Mouse (Mus musculus): Measurements from ENCODE around the gene Gm13277. TPM values are rescaled to one million over a fixed set of nuclear protein-coding genes. Genes with fewer than 3 reads are reported as not detected.
A peak's percentile ranks its signal among the peaks of the same experiment; 100 is the strongest.
"Not testable (repeated sequence)": the region's sequence is repeated elsewhere in the genome, so short reads cannot be mapped to it uniquely, and the experiment has no call there.

Gm13277 gene
- polyA plus RNA-seq, 1 experiment from 2014 or later = not detected

GRCm38 (mm10) chr4:88757628-88758031, 30.8 kb upstream of the Gm13277 start:
- Histone ChIP-seq H3K27ac (ENCODE audit: low read depth, low read length) (peak overlapping the region; percentile 90), H3K4me2 (peak overlapping the region; percentile 75), H3K9ac (ENCODE audit: low read depth, low read length) (peak overlapping the region; percentile 71), H3K4me3 (ENCODE audit: low read depth, low read length) (peak overlapping the region; percentile 58)
- ATAC-seq (replicated peaks; ENCODE audit: low FRiP score) (peak; percentile 100), DNase-seq (ENCODE audit: low spot score) (peak; percentile 79)
- not testable (repeated sequence) for H3K27me3 ChIP-seq (replicated peaks; ENCODE audit: control insufficient read depth, insufficient read depth, low read length); H3K36me3 ChIP-seq (ENCODE audit: control insufficient read depth, insufficient read depth, low read length); H3K4me1 ChIP-seq (replicated peaks; ENCODE audit: control insufficient read depth, insufficient read depth, low read length); H3K9me3 ChIP-seq (ENCODE audit: control insufficient read depth, low read length)
- WGBS = under 1% methylated on average over 16 of the region's 21 CpGs

- H3K4me2 ChIP-seq; H3K9me3 ChIP-seq (ENCODE audit: control insufficient read depth, low read length); H3K4me1 ChIP-seq (replicated peaks; ENCODE audit: control insufficient read depth, insufficient read depth, low read length); DNase-seq (ENCODE audit: low spot score); H3K27me3 ChIP-seq (replicated peaks; ENCODE audit: control insufficient read depth, insufficient read depth, low read length); H3K27ac ChIP-seq (ENCODE audit: low read depth, low read length); ATAC-seq (replicated peaks; ENCODE audit: low FRiP score); H3K36me3 ChIP-seq (ENCODE audit: control insufficient read depth, insufficient read depth, low read length); H3K9ac ChIP-seq (ENCODE audit: low read depth, low read length); H3K4me3 ChIP-seq (ENCODE audit: low read depth, low read length): not testable (repeated sequence)
- WGBS = 86% methylated on average over 9 of the region's 9 CpGs
Measured at GRCm38 (mm10) chr4:88758751-88759150, 29.7 kb upstream of the Gm13277 start.

DNA sequence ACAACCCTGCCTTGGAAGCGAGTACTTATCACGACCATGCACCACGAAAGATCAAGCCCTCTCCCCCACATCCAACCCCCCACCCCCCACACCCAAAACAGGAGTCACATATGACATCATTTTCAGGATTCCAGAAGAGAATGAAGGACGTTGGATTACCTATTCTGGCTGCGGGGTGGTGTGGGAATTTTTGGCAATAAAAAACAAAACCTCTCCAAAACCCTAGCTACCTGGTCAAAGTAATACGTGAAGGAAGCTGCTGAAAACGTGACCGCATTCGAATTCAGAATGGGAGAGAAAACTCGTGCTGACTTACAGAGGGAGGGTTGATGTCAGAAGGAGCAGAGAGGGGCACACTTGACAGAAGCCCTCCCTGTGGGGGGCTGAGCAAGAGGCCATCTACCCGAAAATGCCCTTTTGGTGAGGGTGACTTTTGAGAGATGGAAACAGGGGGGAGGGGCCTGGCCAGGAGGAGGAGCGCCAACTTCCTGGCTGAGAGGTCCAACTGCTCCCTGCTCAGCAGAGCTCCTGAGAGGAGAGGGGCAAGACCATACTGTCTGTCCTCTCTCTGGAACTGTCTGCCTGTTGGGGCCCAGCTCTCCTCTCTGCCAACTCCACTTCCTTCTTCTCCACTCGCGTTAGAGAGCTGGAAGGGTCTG, 28.7 kb upstream of the Gm13277 start, which contains the start of gene Gm13283:
Gene Gm13283, plus strand, starts transcription at position 510 of the 659 bp plus-strand sequence.
- ATAC-seq (replicated peaks; ENCODE audit: low FRiP score); H3K27me3 ChIP-seq (replicated peaks; ENCODE audit: control insufficient read depth, insufficient read depth, low read length); H3K27ac ChIP-seq (ENCODE audit: low read depth, low read length); H3K36me3 ChIP-seq (ENCODE audit: control insufficient read depth, insufficient read depth, low read length); H3K4me1 ChIP-seq (replicated peaks; ENCODE audit: control insufficient read depth, insufficient read depth, low read length); H3K9me3 ChIP-seq (ENCODE audit: control insufficient read depth, low read length); DNase-seq (ENCODE audit: low spot score); H3K9ac ChIP-seq (ENCODE audit: low read depth, low read length): not testable (repeated sequence)
- peak within 1 kb of the TSS; percentile 51 for H3K4me2 ChIP-seq
- H3K4me3 ChIP-seq (ENCODE audit: low read depth, low read length) = peak within 1 kb of the TSS; percentile 37
- 19% methylated on average over 11 of the region's 14 CpGs for WGBS

- H3K27ac ChIP-seq (ENCODE audit: low read depth, low read length); H3K9me3 ChIP-seq (ENCODE audit: control insufficient read depth, low read length); H3K27me3 ChIP-seq (replicated peaks; ENCODE audit: control insufficient read depth, insufficient read depth, low read length); H3K36me3 ChIP-seq (ENCODE audit: control insufficient read depth, insufficient read depth, low read length); ATAC-seq (replicated peaks; ENCODE audit: low FRiP score); H3K4me1 ChIP-seq (replicated peaks; ENCODE audit: control insufficient read depth, insufficient read depth, low read length); H3K9ac ChIP-seq (ENCODE audit: low read depth, low read length): not testable (repeated sequence)
- Histone ChIP-seq H3K4me2 (peak overlapping the region; percentile 51), H3K4me3 (ENCODE audit: low read depth, low read length) (peak overlapping the region; percentile 37)
- under 1% methylated on average over 20 of the region's 28 CpGs for WGBS
- peak; percentile 43 for DNase-seq (ENCODE audit: low spot score)
Measured at GRCm38 (mm10) chr4:88760431-88760830, 28.0 kb upstream of the Gm13277 start.

GRCm38 (mm10) chr4:88761776-88762175, 26.7 kb upstream of the Gm13277 start:
- H3K4me1 ChIP-seq (replicated peaks; ENCODE audit: control insufficient read depth, insufficient read depth, low read length); H3K27me3 ChIP-seq (replicated peaks; ENCODE audit: control insufficient read depth, insufficient read depth, low read length); DNase-seq (ENCODE audit: low spot score); H3K4me3 ChIP-seq (ENCODE audit: low read depth, low read length); H3K9me3 ChIP-seq (ENCODE audit: control insufficient read depth, low read length); ATAC-seq (replicated peaks; ENCODE audit: low FRiP score); H3K27ac ChIP-seq (ENCODE audit: low read depth, low read length); H3K36me3 ChIP-seq (ENCODE audit: control insufficient read depth, insufficient read depth, low read length); H3K4me2 ChIP-seq; H3K9ac ChIP-seq (ENCODE audit: low read depth, low read length): not testable (repeated sequence)
- WGBS = 55% methylated on average over 6 of the region's 8 CpGs

DNA sequence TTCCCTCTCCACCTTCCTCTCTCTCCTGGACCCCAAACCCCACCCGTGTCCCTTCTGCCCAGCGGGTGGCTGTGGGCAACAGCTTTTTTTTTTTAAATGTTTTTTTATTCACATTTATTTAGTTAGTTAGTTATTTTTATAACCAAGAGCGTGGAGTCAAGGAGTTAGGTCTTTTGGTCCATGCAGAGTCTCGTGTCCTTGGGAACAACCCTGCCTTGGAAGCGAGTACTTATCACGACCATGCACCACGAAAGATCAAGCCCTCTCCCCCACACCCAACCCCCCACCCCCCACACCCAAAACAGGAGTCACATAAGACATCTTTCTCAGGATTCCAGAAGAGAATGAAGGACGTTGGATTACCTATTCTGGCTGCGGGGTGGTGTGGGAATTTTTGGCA, 26.1 kb upstream of the Gm13277 start:
- DNase-seq (ENCODE audit: low spot score); ATAC-seq (replicated peaks; ENCODE audit: low FRiP score); H3K36me3 ChIP-seq (ENCODE audit: control insufficient read depth, insufficient read depth, low read length); H3K9me3 ChIP-seq (ENCODE audit: control insufficient read depth, low read length); H3K4me3 ChIP-seq (ENCODE audit: low read depth, low read length); H3K9ac ChIP-seq (ENCODE audit: low read depth, low read length); H3K27ac ChIP-seq (ENCODE audit: low read depth, low read length); H3K4me1 ChIP-seq (replicated peaks; ENCODE audit: control insufficient read depth, insufficient read depth, low read length); H3K4me2 ChIP-seq; H3K27me3 ChIP-seq (replicated peaks; ENCODE audit: control insufficient read depth, insufficient read depth, low read length): not testable (repeated sequence)
- WGBS = 36% methylated on average over 8 of the region's 9 CpGs

- Histone ChIP-seq H3K4me2 (peak overlapping the region; percentile 57), H3K4me3 (ENCODE audit: low read depth, low read length) (peak overlapping the region; percentile 38)
- H3K27ac ChIP-seq (ENCODE audit: low read depth, low read length); H3K9me3 ChIP-seq (ENCODE audit: control insufficient read depth, low read length); ATAC-seq (replicated peaks; ENCODE audit: low FRiP score); H3K4me1 ChIP-seq (replicated peaks; ENCODE audit: control insufficient read depth, insufficient read depth, low read length); H3K9ac ChIP-seq (ENCODE audit: low read depth, low read length); H3K36me3 ChIP-seq (ENCODE audit: control insufficient read depth, insufficient read depth, low read length); H3K27me3 ChIP-seq (replicated peaks; ENCODE audit: control insufficient read depth, insufficient read depth, low read length): not testable (repeated sequence)
- WGBS = 5% methylated on average over 26 of the region's 42 CpGs
- peak; percentile 55 for DNase-seq (ENCODE audit: low spot score)
Measured at GRCm38 (mm10) chr4:88763384-88764018, 24.9 kb upstream of the Gm13277 start.

DNA sequence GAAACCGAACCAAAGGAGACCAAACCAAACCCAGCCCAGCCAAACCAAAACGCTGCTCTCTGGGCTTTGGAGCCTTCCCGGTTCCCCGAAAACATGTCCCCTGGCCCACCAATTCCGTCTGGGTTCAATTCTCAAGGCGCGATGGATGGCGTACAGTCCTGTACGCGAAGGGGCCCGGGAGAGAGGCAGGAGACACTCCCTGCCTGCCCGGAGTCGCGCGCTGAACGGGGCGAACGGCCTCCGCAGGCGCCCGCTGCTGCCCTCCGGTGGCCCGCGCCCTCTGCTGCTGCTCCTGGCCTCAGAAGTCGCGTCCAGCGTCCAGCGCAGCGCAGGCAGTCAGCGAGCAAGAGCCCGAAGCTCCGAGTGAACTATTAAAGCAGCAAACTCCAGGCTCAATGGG, 14.9 kb upstream of the Gm13277 start, which contains the start of gene Gm13290:
Gene Gm13290, plus strand, starts transcription at position 301 of the 400 bp plus-strand sequence.
- WGBS = no CpG with 5 or more reads among the region's 32 CpGs
- H3K4me2 ChIP-seq; H3K27me3 ChIP-seq (replicated peaks; ENCODE audit: control insufficient read depth, insufficient read depth, low read length); DNase-seq (ENCODE audit: low spot score); ATAC-seq (replicated peaks; ENCODE audit: low FRiP score); H3K4me3 ChIP-seq (ENCODE audit: low read depth, low read length); H3K9me3 ChIP-seq (ENCODE audit: control insufficient read depth, low read length); H3K9ac ChIP-seq (ENCODE audit: low read depth, low read length); H3K36me3 ChIP-seq (ENCODE audit: control insufficient read depth, insufficient read depth, low read length); H3K27ac ChIP-seq (ENCODE audit: low read depth, low read length); H3K4me1 ChIP-seq (replicated peaks; ENCODE audit: control insufficient read depth, insufficient read depth, low read length): not testable (repeated sequence)

- not testable (repeated sequence) for H3K4me2 ChIP-seq; DNase-seq (ENCODE audit: low spot score); H3K27ac ChIP-seq (ENCODE audit: low read depth, low read length); H3K27me3 ChIP-seq (replicated peaks; ENCODE audit: control insufficient read depth, insufficient read depth, low read length); H3K4me1 ChIP-seq (replicated peaks; ENCODE audit: control insufficient read depth, insufficient read depth, low read length); H3K9me3 ChIP-seq (ENCODE audit: control insufficient read depth, low read length); H3K9ac ChIP-seq (ENCODE audit: low read depth, low read length); H3K36me3 ChIP-seq (ENCODE audit: control insufficient read depth, insufficient read depth, low read length); ATAC-seq (replicated peaks; ENCODE audit: low FRiP score); H3K4me3 ChIP-seq (ENCODE audit: low read depth, low read length)
- WGBS = no CpG with 5 or more reads among the region's 29 CpGs
Measured at GRCm38 (mm10) chr4:88776622-88777021, 11.8 kb upstream of the Gm13277 start, which contains the start of gene Gm13289. Gene Gm13289, plus strand, starts transcription at chr4:88776922.
